Mouse (Mus musculus): Measurements from ENCODE around the gene Srp54a.

- TF ChIP-seq CTCF (IDR thresholded peaks at IDR 0.05; ENCODE audit: extremely low read depth, insufficient read depth, insufficient read length, insufficient replicate concordance) (no peak), POLR2A (IDR thresholded peaks at IDR 0.05; ENCODE audit: low read depth, low read length) (no peak)
Observed at GRCm38 (mm10) chr12:55056703-55057102, 23.4 kb upstream of the Srp54a start.
